Mouse (Mus musculus) spleen, postnatal 4 days (tissue): ENCODE measurements around the gene Cnmd.

ENCODE experiments used
- DNase-seq, 2 experiments: peaks; one replicate each; pipeline ENCODE4 v3.0.0; 2022; ENCODE audit warnings: low spot score in 2 of 2

The Cnmd gene

GRCm38 (mm10) chr14:79645378-79645777 is 16.6 kb downstream of the Cnmd start:
- DNase-seq: no peak

- no peak for DNase-seq
These were observed 19.9 kb downstream of the Cnmd start for GRCm38 (mm10) chr14:79642063-79642462.

GRCm38 (mm10) chr14:79636814-79637213 is 25.2 kb downstream of the Cnmd start:
- no peak for DNase-seq

GRCm38 (mm10) chr14:79633196-79633595 is 28.8 kb downstream of the Cnmd start:
- no peak for DNase-seq

GRCm38 (mm10) chr14:79632330-79632729 is 29.6 kb downstream of the Cnmd start:
- DNase-seq: no peak

GRCm38 (mm10) chr14:79621143-79621542 is 40.8 kb downstream of the Cnmd start:
- no peak for DNase-seq

GRCm38 (mm10) chr14:79619802-79620201 is 42.2 kb downstream of the Cnmd start:
- no peak for DNase-seq

GRCm38 (mm10) chr14:79617121-79617828 is 44.7 kb downstream of the Cnmd start:
- no peak for DNase-seq

GRCm38 (mm10) chr14:79608286-79608685 is 53.7 kb downstream of the Cnmd start:
- no peak for DNase-seq

GRCm38 (mm10) chr14:79607352-79607751 is 54.6 kb downstream of the Cnmd start:
- no peak for DNase-seq

- no peak for DNase-seq
These were observed 55.1 kb downstream of the Cnmd start for GRCm38 (mm10) chr14:79606867-79607266.

- DNase-seq: no peak
These were observed 55.6 kb downstream of the Cnmd start for GRCm38 (mm10) chr14:79606392-79606791.

GRCm38 (mm10) chr14:79605881-79606280 is 56.1 kb downstream of the Cnmd start:
- DNase-seq: no peak

- no peak for DNase-seq
These were observed 65.4 kb downstream of the Cnmd start for GRCm38 (mm10) chr14:79596602-79597001.

- no peak for DNase-seq
These were observed 67.9 kb downstream of the Cnmd start for GRCm38 (mm10) chr14:79594069-79594468.

- DNase-seq: no peak
These were observed 70.4 kb downstream of the Cnmd start for GRCm38 (mm10) chr14:79591611-79592010.

GRCm38 (mm10) chr14:79590916-79591315 is 71.1 kb downstream of the Cnmd start:
- no peak for DNase-seq

- no peak for DNase-seq
These were observed 72.6 kb downstream of the Cnmd start for GRCm38 (mm10) chr14:79589401-79589800.

GRCm38 (mm10) chr14:79588534-79588951 is 73.4 kb downstream of the Cnmd start:
- no peak for DNase-seq

GRCm38 (mm10) chr14:79587852-79588229 is 74.1 kb downstream of the Cnmd start:
- no peak for DNase-seq
